Comparison of ENCODE assay signal across 28 mouse cellular contexts in the genomic region with DNA sequence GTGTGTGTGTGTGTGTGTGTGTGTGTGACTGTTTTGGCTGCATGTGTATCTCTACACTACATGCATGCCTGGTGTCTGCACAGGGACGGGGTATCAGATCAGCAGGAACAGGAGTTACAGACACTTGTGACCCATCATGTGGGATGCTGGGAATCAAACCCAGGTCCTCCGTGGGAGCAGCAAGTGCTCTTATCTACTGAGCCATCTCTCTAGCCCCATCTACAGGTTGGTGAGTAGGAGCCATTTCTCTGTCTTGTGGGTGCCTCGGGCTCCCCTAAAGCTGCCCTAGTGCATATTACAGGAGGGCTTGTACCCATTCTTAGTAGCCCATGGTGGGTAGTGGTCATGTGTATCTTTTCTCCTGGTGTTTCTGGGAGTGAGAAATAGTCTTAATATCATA.
DNase-seq lines count a peak whose midpoint lies in the region; ATAC-seq and TF ChIP-seq lines count a peak whose summit lies in the region.
"Had no signal": no experiment of that assay in that cellular context is flagged by ENCODE, and none has a peak within 500 bp of the region (broad histone marks: within the 10 kb centered on the region; RNA-seq: fewer than 3 reads in every experiment).

No protein-coding gene starts in this region.

- no peak for TF ChIP-seq POLR2A in kidney, adult 2 months (IDR thresholded peaks at IDR 0.05; ENCODE audit: low read depth, low read length)
- TF ChIP-seq POLR2A in ES-Bruce4 (IDR thresholded peaks at IDR 0.05; ENCODE audit: insufficient read depth, low read length), result no peak

- no peak for DNase-seq in kidney, adult 2 months
- DNase-seq in A20 (ENCODE audit: low read depth, low spot score) (peak; percentile 29), ZHBTc4 (ENCODE audit: low read depth, low spot score) (peak; percentile 53)
- DNase-seq in cerebellum, postnatal 4 days (ENCODE audit: low spot score in 2 of 2), result no peak
- no peak for DNase-seq in gastrocnemius, postnatal 10 days
- DNase-seq: adrenal gland, postnatal 10 days; adrenal gland, postnatal 36 days; B cell, adult 2 months; cerebellum, adult 18-20 months; cerebellum, adult 9-10 months; cerebellum, postnatal 14 days; forebrain, postnatal 0 days; gastrocnemius, adult 2 months; gastrocnemius, postnatal 25 days; heart, adult 2 months; kidney, adult 18-20 months had no signal

- WGBS in kidney, adult 2 months, result 95% methylated on average over 3 of the region's 3 CpGs
- WGBS in kidney, embryonic 14.5 days, result 99% methylated on average over 3 of the region's 3 CpGs

- no peak overlapping the region for H3K27ac ChIP-seq in kidney, adult 2 months (ENCODE audit: insufficient read depth, low read depth, low read length)
- no peak overlapping the region for H3K27ac ChIP-seq in kidney, embryonic 14.5 days (ENCODE audit: low read depth, low read length)
- no peak overlapping the region for H3K27ac ChIP-seq in ES-Bruce4 (ENCODE audit: insufficient read depth, low read length)
- H3K27ac ChIP-seq: embryonic facial prominence, embryonic 12.5 days; embryonic facial prominence, embryonic 15.5 days; gastrocnemius, adult 2 months; heart, adult 2 months; heart, embryonic 10.5 days; hindbrain, embryonic 12.5 days; hindbrain, embryonic 15.5 days had no signal

- H3K4me3 ChIP-seq in kidney, adult 2 months (ENCODE audit: insufficient read depth, low read depth, low read length), result no peak overlapping the region
- no peak overlapping the region for H3K4me3 ChIP-seq in kidney, embryonic 14.5 days (ENCODE audit: low read length)
- H3K4me3 ChIP-seq in ES-Bruce4 (ENCODE audit: low read depth, low read length), result no peak overlapping the region
- H3K4me3 ChIP-seq: embryonic facial prominence, embryonic 12.5 days; embryonic facial prominence, embryonic 15.5 days; gastrocnemius, adult 2 months; heart, adult 2 months; heart, embryonic 10.5 days; hindbrain, embryonic 12.5 days; hindbrain, embryonic 15.5 days had no signal

- H3K4me1 ChIP-seq in kidney, adult 2 months (ENCODE audit: control insufficient read depth, insufficient read depth, low read length), result peaks cover 3% of the 10 kb centered on the region; the same call in 1 of the 2 replicates
- H3K4me1 ChIP-seq in kidney, embryonic 14.5 days (ENCODE audit: control insufficient read depth, insufficient read depth, low read length), result peaks cover 23% of the 10 kb centered on the region
- peaks cover 3% of the 10 kb centered on the region for H3K4me1 ChIP-seq in ES-Bruce4 (ENCODE audit: control insufficient read depth, insufficient read depth, low read length)

- 0 out of 2 replicates have a peak, but pooled peaks have one; percentile 3 for TF ChIP-seq CTCF in kidney, adult 2 months (conservative IDR thresholded peaks at IDR 0.05; ENCODE audit: insufficient read depth, insufficient read length, low read depth, low read length)
- peak; percentile 39 for TF ChIP-seq CTCF in ES-Bruce4 (IDR thresholded peaks at IDR 0.05; ENCODE audit: low read depth, low read length)

- H3K9me3 ChIP-seq in kidney, embryonic 14.5 days (ENCODE audit: control insufficient read depth, low read length), result no peaks in the 10 kb centered on the region
- H3K9me3 ChIP-seq in ES-Bruce4 (replicated peaks; ENCODE audit: control insufficient read depth, insufficient read depth, low read length, poor library complexity, severe bottlenecking), result no peaks in the 10 kb centered on the region
- H3K9me3 ChIP-seq: embryonic facial prominence, embryonic 12.5 days; embryonic facial prominence, embryonic 15.5 days; G1E; heart, embryonic 10.5 days; hindbrain, embryonic 12.5 days; hindbrain, embryonic 15.5 days had no signal

- H3K4me2 ChIP-seq in kidney, embryonic 14.5 days (replicated peaks; ENCODE audit: low read depth, low read length), result no peak overlapping the region
- H3K4me2 ChIP-seq: embryonic facial prominence, embryonic 12.5 days; embryonic facial prominence, embryonic 15.5 days; hindbrain, embryonic 12.5 days; hindbrain, embryonic 15.5 days had no signal

- no peaks in the 10 kb centered on the region for H3K27me3 ChIP-seq in kidney, adult 2 months (replicated peaks; ENCODE audit: control insufficient read depth, insufficient read depth, low read length)
- no peaks in the 10 kb centered on the region for H3K27me3 ChIP-seq in kidney, embryonic 14.5 days (ENCODE audit: control insufficient read depth, insufficient read depth, low read length)
- no peaks in the 10 kb centered on the region for H3K27me3 ChIP-seq in ES-Bruce4 (ENCODE audit: control insufficient read depth, insufficient read depth, low read length, poor library complexity, severe bottlenecking)
- H3K27me3 ChIP-seq: CH12.LX; embryonic facial prominence, embryonic 12.5 days; embryonic facial prominence, embryonic 15.5 days; hindbrain, embryonic 12.5 days; hindbrain, embryonic 15.5 days; Patski had no signal

- no peak for TF ChIP-seq EP300 in ES-Bruce4 (IDR thresholded peaks at IDR 0.05; ENCODE audit: insufficient read depth, low read depth, low read length)

- no peak overlapping the region for H3K9ac ChIP-seq in kidney, embryonic 14.5 days (ENCODE audit: low read depth, low read length)
- no peak overlapping the region for H3K9ac ChIP-seq in ES-Bruce4 (ENCODE audit: low read depth, poor library complexity, severe bottlenecking)
- H3K9ac ChIP-seq: embryonic facial prominence, embryonic 12.5 days; embryonic facial prominence, embryonic 15.5 days; forebrain, postnatal 0 days; hindbrain, embryonic 12.5 days; hindbrain, embryonic 15.5 days had no signal

- no peaks in the 10 kb centered on the region for H3K36me3 ChIP-seq in kidney, adult 2 months (ENCODE audit: control insufficient read depth, insufficient read depth, low read length)
- no peaks in the 10 kb centered on the region for H3K36me3 ChIP-seq in kidney, embryonic 14.5 days (ENCODE audit: control insufficient read depth, insufficient read depth, low read length)
- no peaks in the 10 kb centered on the region for H3K36me3 ChIP-seq in ES-Bruce4 (ENCODE audit: control insufficient read depth, insufficient read depth, low read length, poor library complexity, severe bottlenecking)
- H3K36me3 ChIP-seq: embryonic facial prominence, embryonic 12.5 days; embryonic facial prominence, embryonic 15.5 days; G1E; heart, embryonic 10.5 days; hindbrain, embryonic 12.5 days; hindbrain, embryonic 15.5 days had no signal

- no peak for ATAC-seq in kidney, embryonic 14.5 days (ENCODE audit: low FRiP score, low TSS enrichment)
- ATAC-seq: activated CD4-positive, CD25-positive, alpha-beta regulatory T cell, adult 4 months; forebrain, embryonic 14.5 days; forebrain, postnatal 0 days; Patski had no signal

Comparison
In these comparisons a context has a peak if more than half of its experiments do, and no peak if none do; other contexts are left out.
1. DNase-seq: peak in A20 (single experiment) and ZHBTc4 (single experiment); none in kidney, adult 2 months (single experiment), cerebellum, postnatal 4 days (0 of 2) and gastrocnemius, postnatal 10 days (single experiment).